Mouse (Mus musculus) ovary, postnatal 14 days (tissue): Measurements from ENCODE around the gene Gbf1.
"Not testable (repeated sequence)": the region's sequence is repeated elsewhere in the genome, so short reads cannot be mapped to it uniquely, and the experiment has no call there.

Experiments used
- DNase-seq: peaks from one replicate; pipeline ENCODE4 v3.0.0; 2022; ENCODE audit warnings: low spot score

The Gbf1 gene

GRCm38 (mm10) chr19:46147511-46148371 is 4.6 kb upstream of the Gbf1 start, which contains the start of gene Pitx3:
Gene Pitx3, minus strand, starts transcription at chr19:46148326.
- DNase-seq: no peak

- DNase-seq: peak; percentile 69
Measured at GRCm38 (mm10) chr19:46148372-46148760, 3.9 kb upstream of the Gbf1 start.

- no peak for DNase-seq
Measured at GRCm38 (mm10) chr19:46149091-46149490, 3.2 kb upstream of the Gbf1 start.

- DNase-seq: no peak
Measured at GRCm38 (mm10) chr19:46165950-46166349, 13.6 kb downstream of the Gbf1 start.

- DNase-seq: not testable (repeated sequence)
Measured at GRCm38 (mm10) chr19:46167169-46167568, 14.9 kb downstream of the Gbf1 start.

- DNase-seq: no peak
Measured at GRCm38 (mm10) chr19:46169396-46169795, 17.1 kb downstream of the Gbf1 start.

- DNase-seq: no peak
Measured at GRCm38 (mm10) chr19:46169913-46170312, 17.6 kb downstream of the Gbf1 start.

- DNase-seq: no peak
Measured at GRCm38 (mm10) chr19:46172541-46172940, 20.2 kb downstream of the Gbf1 start.

GRCm38 (mm10) chr19:46175173-46175572 is 22.9 kb downstream of the Gbf1 start:
- no peak for DNase-seq

GRCm38 (mm10) chr19:46177046-46177445 is 24.7 kb downstream of the Gbf1 start:
- no peak for DNase-seq

GRCm38 (mm10) chr19:46180274-46180673 is 28.0 kb downstream of the Gbf1 start:
- DNase-seq: no peak

GRCm38 (mm10) chr19:46182241-46182640 is 29.9 kb downstream of the Gbf1 start:
- DNase-seq: no peak

- DNase-seq: no peak
Measured at GRCm38 (mm10) chr19:46186611-46187010, 34.3 kb downstream of the Gbf1 start.

- no peak for DNase-seq
Measured at GRCm38 (mm10) chr19:46187203-46187602, 34.9 kb downstream of the Gbf1 start.

- no peak for DNase-seq
Measured at GRCm38 (mm10) chr19:46198293-46198692, 46.0 kb downstream of the Gbf1 start.

GRCm38 (mm10) chr19:46198891-46199290 is 46.6 kb downstream of the Gbf1 start:
- DNase-seq: no peak

- no peak for DNase-seq
Measured at GRCm38 (mm10) chr19:46204166-46204565, 51.9 kb downstream of the Gbf1 start.

GRCm38 (mm10) chr19:46205680-46206079 is 53.4 kb downstream of the Gbf1 start:
- no peak for DNase-seq

- DNase-seq: no peak
Measured at GRCm38 (mm10) chr19:46210951-46211350, 58.6 kb downstream of the Gbf1 start.

GRCm38 (mm10) chr19:46214541-46214940 is 62.2 kb downstream of the Gbf1 start:
- no peak for DNase-seq

- DNase-seq: no peak
Measured at GRCm38 (mm10) chr19:46215401-46215800, 63.1 kb downstream of the Gbf1 start.

GRCm38 (mm10) chr19:46216716-46217115 is 64.4 kb downstream of the Gbf1 start:
- no peak for DNase-seq

GRCm38 (mm10) chr19:46217347-46217746 is 65.0 kb downstream of the Gbf1 start:
- not testable (repeated sequence) for DNase-seq

GRCm38 (mm10) chr19:46220116-46220515 is 67.8 kb downstream of the Gbf1 start:
- no peak for DNase-seq
